Mouse (Mus musculus) stomach, postnatal 0 days (tissue): ENCODE measurements around the gene Mpc2.

Source experiments
- CTCF ChIP-seq: IDR thresholded peaks from 2 replicates; pipeline ENCODE4 v1.5.1; 2016; ENCODE audit warnings: antibody characterized with exemption, low read depth, mild to moderate bottlenecking, moderate library complexity
- EP300 ChIP-seq: optimal IDR thresholded peaks from 2 replicates; pipeline ENCODE3; 2016; ENCODE audit warnings: antibody characterized with exemption

DNA sequence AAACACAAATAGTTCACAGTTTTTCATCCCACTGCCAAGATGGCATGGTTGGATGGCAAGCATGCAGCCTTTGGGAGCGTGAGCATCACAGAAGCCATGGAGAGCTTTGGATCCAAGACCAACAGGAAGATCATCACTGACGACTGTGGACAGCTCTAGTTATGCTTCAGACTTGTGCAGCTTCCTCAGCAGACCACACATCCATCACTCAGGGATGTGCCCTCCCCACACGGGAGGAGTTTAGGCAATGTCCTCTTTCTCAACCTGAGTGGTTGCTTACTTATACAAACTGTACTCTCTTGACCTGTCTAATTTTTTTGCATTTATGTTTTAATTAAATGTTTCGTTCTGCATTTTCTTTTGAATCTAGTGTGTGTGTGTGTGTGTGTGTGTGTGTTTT lies 28.8 kb downstream of the Mpc2 start:
- no peak for TF ChIP-seq CTCF
- no peak for TF ChIP-seq EP300
